Mouse (Mus musculus): ENCODE results near the gene 4933409G03Rik. TPM values are rescaled to one million over a fixed set of nuclear protein-coding genes. Genes with fewer than 3 reads are reported as not detected.
"Not testable (repeated sequence)": the region's sequence is repeated elsewhere in the genome, so short reads cannot be mapped to it uniquely, and the experiment has no call there.

The 4933409G03Rik gene
- polyA plus RNA-seq (2015; fragmentation: Nextera tagmentation; extraction: Ambion mirVana): not detected in 2 replicates

DNA sequence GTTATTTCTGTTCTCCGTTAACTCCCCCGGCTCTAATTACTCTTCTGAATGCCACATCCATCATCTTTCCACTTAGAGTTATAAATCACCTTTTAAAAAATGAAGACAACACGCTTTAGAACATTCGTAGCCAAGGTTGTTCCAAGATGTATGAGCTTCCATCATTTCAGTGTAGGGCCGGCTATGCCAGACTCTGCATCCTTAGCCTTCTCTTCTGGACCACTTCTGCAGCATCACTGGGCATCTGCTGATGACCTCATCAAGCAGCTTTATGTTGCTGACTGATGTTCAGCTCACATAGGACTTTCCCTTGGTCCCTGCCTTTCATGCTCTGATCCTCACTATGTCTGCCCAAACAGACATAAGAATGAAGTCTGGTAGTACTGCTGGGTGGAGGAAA is at the start of gene 4933409G03Rik:
TSS of gene 4933409G03Rik (plus strand) at position 301 of the 400 bp plus-strand sequence.
- Histone ChIP-seq H3K27me3 (ENCODE audit: control insufficient read depth, insufficient read depth, low read depth, low read length) (no peaks in the 10 kb centered on the region), H3K4me1 (ENCODE audit: control insufficient read depth, low read depth, low read length) (no peaks in the 10 kb centered on the region), H3K4me2 (ENCODE audit: low read depth, low read length) (no peak within 1 kb of the TSS), H3K27ac (ENCODE audit: low read length) (no peak within 1 kb of the TSS), H3K4me3 (ENCODE audit: low read depth, low read length) (no peak within 1 kb of the TSS), H3K36me3 (ENCODE audit: control insufficient read depth, insufficient read depth) (no peaks in the 10 kb centered on the region), H3K9me3 (replicated peaks; ENCODE audit: control insufficient read depth, low read length) (no peaks in the 10 kb centered on the region), H3K9ac (ENCODE audit: low read depth, low read length) (no peak within 1 kb of the TSS)
- no peak for ATAC-seq (ENCODE audit: low read depth)
- WGBS (ENCODE audit: insufficient replicate concordance): 65% methylated on average over 5 of the region's 5 CpGs

DNA sequence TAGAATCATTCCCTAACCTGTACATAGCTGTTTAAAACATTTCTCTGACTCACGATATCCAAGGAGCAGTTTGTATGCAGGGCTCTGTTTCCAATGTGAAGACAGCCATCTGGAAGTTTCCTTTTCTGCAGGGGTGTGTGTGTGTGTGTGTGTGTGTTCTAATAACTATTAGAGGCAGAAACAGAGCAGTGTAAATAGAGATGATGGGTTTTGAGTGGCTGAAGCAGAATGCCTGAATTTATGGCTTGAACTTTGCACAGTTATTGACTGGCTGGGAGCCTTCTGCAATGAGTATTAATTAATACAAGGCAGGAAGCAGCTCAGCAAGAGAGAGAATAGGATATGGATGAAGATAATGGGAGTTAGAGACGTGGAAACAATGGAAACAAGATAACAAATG is 38.0 kb upstream of the 4933409G03Rik start:
- Histone ChIP-seq H3K9me3 (replicated peaks; ENCODE audit: control insufficient read depth, low read length) (no peaks in the 10 kb centered on the region), H3K27ac (ENCODE audit: low read length) (no peak overlapping the region)
- 41% methylated on average over 2 of the region's 2 CpGs for WGBS (ENCODE audit: insufficient replicate concordance)

DNA sequence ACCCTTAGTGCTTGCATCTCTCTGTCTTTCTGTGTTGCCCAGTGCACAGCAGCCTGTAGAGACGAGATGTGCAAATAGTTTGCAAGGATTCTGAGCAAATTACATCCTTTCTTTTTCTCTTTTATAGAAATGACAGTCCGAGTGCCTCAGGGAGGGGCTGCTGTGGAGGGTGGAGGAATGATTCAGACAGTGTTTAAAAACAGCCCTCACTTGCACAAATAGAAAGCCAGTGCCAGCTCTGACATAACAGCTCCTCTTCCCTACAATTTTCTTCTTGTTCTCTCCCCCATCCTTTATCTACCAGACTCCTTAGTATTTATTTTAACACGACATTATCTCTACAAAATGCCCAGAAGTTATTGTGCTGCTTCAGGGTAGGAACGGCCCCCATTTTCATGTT is 21.4 kb upstream of the 4933409G03Rik start:
- no peak for ATAC-seq (ENCODE audit: low read depth)
- no peak overlapping the region for H3K4me2 ChIP-seq (ENCODE audit: low read depth, low read length)
- H3K9me3 ChIP-seq (replicated peaks; ENCODE audit: control insufficient read depth, low read length): no peaks in the 10 kb centered on the region
- H3K9ac ChIP-seq (ENCODE audit: low read depth, low read length): no peak overlapping the region
- no peaks in the 10 kb centered on the region for H3K4me1 ChIP-seq (ENCODE audit: control insufficient read depth, low read depth, low read length)
- H3K36me3 ChIP-seq (ENCODE audit: control insufficient read depth, insufficient read depth): no peaks in the 10 kb centered on the region
- H3K27me3 ChIP-seq (ENCODE audit: control insufficient read depth, insufficient read depth, low read depth, low read length): no peaks in the 10 kb centered on the region
- no peak overlapping the region for H3K4me3 ChIP-seq (ENCODE audit: low read depth, low read length)
- H3K27ac ChIP-seq (ENCODE audit: low read length): no peak overlapping the region
- WGBS (ENCODE audit: insufficient replicate concordance): 42% methylated on average over 4 of the region's 4 CpGs

More for the DNA sequence above, 38.0 kb upstream of the 4933409G03Rik start:
- ATAC-seq (ENCODE audit: low read depth): no peak
- H3K4me3 ChIP-seq (ENCODE audit: low read depth, low read length): no peak overlapping the region
- no peaks in the 10 kb centered on the region for H3K36me3 ChIP-seq (ENCODE audit: control insufficient read depth, insufficient read depth)
- no peaks in the 10 kb centered on the region for H3K27me3 ChIP-seq (ENCODE audit: control insufficient read depth, insufficient read depth, low read depth, low read length)
- no peak overlapping the region for H3K4me2 ChIP-seq (ENCODE audit: low read depth, low read length)
- no peak overlapping the region for H3K9ac ChIP-seq (ENCODE audit: low read depth, low read length)
- no peaks in the 10 kb centered on the region for H3K4me1 ChIP-seq (ENCODE audit: control insufficient read depth, low read depth, low read length)

DNA sequence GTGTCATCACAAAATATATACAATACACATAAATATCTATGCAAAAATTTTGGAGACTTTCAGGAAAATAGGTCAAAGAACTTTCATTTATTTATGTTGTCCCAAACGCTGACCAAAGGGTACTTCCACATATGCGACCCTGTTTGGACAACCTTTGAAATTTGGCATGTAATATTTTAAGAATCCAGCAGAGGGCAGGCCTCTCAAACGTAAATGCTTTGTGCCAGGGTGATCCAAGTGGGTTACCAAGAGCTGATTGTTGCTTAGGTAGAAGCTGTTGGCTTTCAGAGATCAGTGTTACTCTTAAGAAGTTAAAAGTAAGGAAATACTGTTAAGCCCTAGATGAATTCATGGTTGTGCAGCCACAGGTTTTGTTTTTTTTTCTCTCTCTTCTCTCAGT is 18.9 kb upstream of the 4933409G03Rik start:
- no peak for ATAC-seq (ENCODE audit: low read depth)
- Histone ChIP-seq H3K9ac (ENCODE audit: low read depth, low read length) (no peak overlapping the region), H3K27me3 (ENCODE audit: control insufficient read depth, insufficient read depth, low read depth, low read length) (no peaks in the 10 kb centered on the region), H3K4me1 (ENCODE audit: control insufficient read depth, low read depth, low read length) (no peaks in the 10 kb centered on the region), H3K36me3 (ENCODE audit: control insufficient read depth, insufficient read depth) (no peaks in the 10 kb centered on the region), H3K9me3 (replicated peaks; ENCODE audit: control insufficient read depth, low read length) (no peaks in the 10 kb centered on the region), H3K27ac (ENCODE audit: low read length) (no peak overlapping the region), H3K4me3 (ENCODE audit: low read depth, low read length) (no peak overlapping the region), H3K4me2 (ENCODE audit: low read depth, low read length) (no peak overlapping the region)
- WGBS (ENCODE audit: insufficient replicate concordance): 13% methylated on average over 3 of the region's 3 CpGs

DNA sequence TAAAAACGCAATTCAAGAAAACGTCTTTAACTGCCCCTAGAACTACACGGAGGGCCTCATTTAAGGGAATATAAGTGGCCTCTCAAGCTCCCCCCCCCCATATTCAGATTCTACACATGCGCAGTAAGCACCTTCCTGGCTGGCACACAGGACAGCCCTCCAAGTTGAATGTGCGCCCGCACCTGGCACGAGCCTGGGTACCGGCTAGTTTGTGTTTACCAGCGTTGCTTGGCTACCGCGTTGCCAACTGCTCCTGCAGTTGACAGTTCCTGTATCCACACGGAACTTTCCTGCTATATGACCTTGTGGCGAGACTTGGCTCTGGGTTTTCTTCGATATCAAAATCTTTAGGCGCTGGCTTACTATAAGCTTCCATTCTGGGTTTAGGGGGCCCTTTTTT is 13.9 kb upstream of the 4933409G03Rik start:
- no peaks in the 10 kb centered on the region for H3K4me1 ChIP-seq (ENCODE audit: control insufficient read depth, low read depth, low read length)
- H3K9ac ChIP-seq (ENCODE audit: low read depth, low read length): no peak overlapping the region
- no peak overlapping the region for H3K4me2 ChIP-seq (ENCODE audit: low read depth, low read length)
- no peaks in the 10 kb centered on the region for H3K9me3 ChIP-seq (replicated peaks; ENCODE audit: control insufficient read depth, low read length)
- H3K4me3 ChIP-seq (ENCODE audit: low read depth, low read length): no peak overlapping the region
- H3K27me3 ChIP-seq (ENCODE audit: control insufficient read depth, insufficient read depth, low read depth, low read length): no peaks in the 10 kb centered on the region
- H3K27ac ChIP-seq (ENCODE audit: low read length): no peak overlapping the region
- H3K36me3 ChIP-seq (ENCODE audit: control insufficient read depth, insufficient read depth): no peaks in the 10 kb centered on the region
- WGBS (ENCODE audit: insufficient replicate concordance): 77% methylated on average over 15 of the region's 15 CpGs
- ATAC-seq (ENCODE audit: low read depth): no peak

DNA sequence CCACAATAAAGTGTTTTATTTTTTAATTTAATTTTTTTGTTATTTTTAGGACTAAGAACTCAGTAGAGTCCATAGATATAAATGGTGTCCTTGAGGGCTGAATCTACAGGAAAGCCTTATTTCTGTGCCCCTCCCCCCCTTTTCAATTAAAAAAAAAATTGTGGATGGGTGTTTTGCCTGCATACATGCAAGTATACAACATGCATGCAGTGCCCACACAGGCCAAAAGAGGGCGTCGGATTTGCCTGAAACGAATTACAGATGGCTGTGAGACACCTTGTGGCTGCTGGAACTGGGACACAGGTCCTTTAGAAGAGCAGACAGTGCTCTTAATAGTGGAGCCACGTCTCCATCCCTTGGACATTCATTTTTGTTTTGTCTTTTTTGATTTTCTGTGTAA is 9.9 kb upstream of the 4933409G03Rik start:
- H3K36me3 ChIP-seq (ENCODE audit: control insufficient read depth, insufficient read depth): no peaks in the 10 kb centered on the region
- no peaks in the 10 kb centered on the region for H3K9me3 ChIP-seq (replicated peaks; ENCODE audit: control insufficient read depth, low read length)
- H3K27me3 ChIP-seq (ENCODE audit: control insufficient read depth, insufficient read depth, low read depth, low read length): no peaks in the 10 kb centered on the region
- no peak overlapping the region for H3K4me2 ChIP-seq (ENCODE audit: low read depth, low read length)
- WGBS (ENCODE audit: insufficient replicate concordance): 14% methylated on average over 4 of the region's 4 CpGs
- no peaks in the 10 kb centered on the region for H3K4me1 ChIP-seq (ENCODE audit: control insufficient read depth, low read depth, low read length)
- H3K9ac ChIP-seq (ENCODE audit: low read depth, low read length): no peak overlapping the region
- H3K27ac ChIP-seq (ENCODE audit: low read length): no peak overlapping the region
- no peak overlapping the region for H3K4me3 ChIP-seq (ENCODE audit: low read depth, low read length)
- ATAC-seq (ENCODE audit: low read depth): no peak

DNA sequence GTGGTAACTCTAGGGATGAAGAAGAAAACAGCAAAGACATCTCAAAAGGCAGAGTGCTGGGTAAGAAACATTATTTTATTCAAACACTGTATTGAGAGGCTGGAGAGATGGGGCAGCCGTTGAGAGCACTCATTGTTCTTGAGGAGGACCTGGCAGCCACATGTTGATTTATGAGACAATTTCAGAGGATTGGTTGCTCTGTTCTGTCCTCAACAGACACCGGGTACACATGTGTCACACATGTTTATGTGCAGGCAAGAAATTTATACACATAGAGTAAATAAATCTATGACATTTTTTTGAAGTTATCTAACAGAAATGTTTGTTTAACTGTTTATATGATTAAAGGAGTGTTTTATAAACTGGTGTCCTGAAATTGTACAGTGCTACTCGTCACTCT is 10.6 kb downstream of the 4933409G03Rik start:
- H3K4me2 ChIP-seq (ENCODE audit: low read depth, low read length): no peak overlapping the region
- H3K4me3 ChIP-seq (ENCODE audit: low read depth, low read length): no peak overlapping the region
- 42% methylated on average over 3 of the region's 3 CpGs for WGBS (ENCODE audit: insufficient replicate concordance)
- no peaks in the 10 kb centered on the region for H3K36me3 ChIP-seq (ENCODE audit: control insufficient read depth, insufficient read depth)
- H3K27me3 ChIP-seq (ENCODE audit: control insufficient read depth, insufficient read depth, low read depth, low read length): no peaks in the 10 kb centered on the region
- no peaks in the 10 kb centered on the region for H3K9me3 ChIP-seq (replicated peaks; ENCODE audit: control insufficient read depth, low read length)
- no peak overlapping the region for H3K27ac ChIP-seq (ENCODE audit: low read length)
- no peak overlapping the region for H3K9ac ChIP-seq (ENCODE audit: low read depth, low read length)
- H3K4me1 ChIP-seq (ENCODE audit: control insufficient read depth, low read depth, low read length): no peaks in the 10 kb centered on the region
- ATAC-seq (ENCODE audit: low read depth): no peak

DNA sequence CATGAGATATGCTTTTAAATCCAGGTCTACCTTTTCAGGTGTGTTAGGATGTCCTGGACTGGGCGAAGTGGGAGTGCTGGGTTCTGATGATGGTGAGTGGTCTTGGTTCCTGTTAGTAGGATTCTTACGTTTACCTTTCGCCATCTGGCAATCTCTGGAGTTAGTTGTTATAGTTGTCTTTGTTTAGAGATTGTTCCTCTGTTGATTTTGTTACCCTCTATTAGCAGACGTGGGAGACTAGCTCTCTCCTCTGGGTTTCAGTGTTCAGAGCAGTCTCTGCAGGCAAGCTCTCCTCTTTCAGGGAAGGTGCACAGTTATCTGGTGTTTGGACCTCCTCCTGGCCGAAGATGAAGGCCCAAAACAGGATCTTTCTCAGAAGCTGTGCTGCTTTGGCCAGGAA is 74.0 kb downstream of the 4933409G03Rik start, which contains the start of gene 4932414N04Rik:
TSS of gene 4932414N04Rik (plus strand) at position 301 of the 400 bp plus-strand sequence.
- H3K27me3 ChIP-seq (ENCODE audit: control insufficient read depth, insufficient read depth, low read depth, low read length); H3K4me3 ChIP-seq (ENCODE audit: low read depth, low read length); ATAC-seq (ENCODE audit: low read depth); H3K4me2 ChIP-seq (ENCODE audit: low read depth, low read length); H3K9ac ChIP-seq (ENCODE audit: low read depth, low read length); H3K27ac ChIP-seq (ENCODE audit: low read length); H3K36me3 ChIP-seq (ENCODE audit: control insufficient read depth, insufficient read depth); H3K4me1 ChIP-seq (ENCODE audit: control insufficient read depth, low read depth, low read length); H3K9me3 ChIP-seq (replicated peaks; ENCODE audit: control insufficient read depth, low read length): not testable (repeated sequence)
- 35% methylated on average over 1 of the region's 5 CpGs for WGBS (ENCODE audit: insufficient replicate concordance)

Data from liver, embryonic 16.5 days (tissue).